Mouse (Mus musculus) fibroblast of lung, adult 2 months (primary cell): Measurements from ENCODE around the gene Cyp26c1.

Experiments used
- DNase-seq: peaks from one replicate; pipeline ENCODE4 v3.0.0-alpha.2; 2011; ENCODE audit warnings: low read depth

Cyp26c1 gene

DNA sequence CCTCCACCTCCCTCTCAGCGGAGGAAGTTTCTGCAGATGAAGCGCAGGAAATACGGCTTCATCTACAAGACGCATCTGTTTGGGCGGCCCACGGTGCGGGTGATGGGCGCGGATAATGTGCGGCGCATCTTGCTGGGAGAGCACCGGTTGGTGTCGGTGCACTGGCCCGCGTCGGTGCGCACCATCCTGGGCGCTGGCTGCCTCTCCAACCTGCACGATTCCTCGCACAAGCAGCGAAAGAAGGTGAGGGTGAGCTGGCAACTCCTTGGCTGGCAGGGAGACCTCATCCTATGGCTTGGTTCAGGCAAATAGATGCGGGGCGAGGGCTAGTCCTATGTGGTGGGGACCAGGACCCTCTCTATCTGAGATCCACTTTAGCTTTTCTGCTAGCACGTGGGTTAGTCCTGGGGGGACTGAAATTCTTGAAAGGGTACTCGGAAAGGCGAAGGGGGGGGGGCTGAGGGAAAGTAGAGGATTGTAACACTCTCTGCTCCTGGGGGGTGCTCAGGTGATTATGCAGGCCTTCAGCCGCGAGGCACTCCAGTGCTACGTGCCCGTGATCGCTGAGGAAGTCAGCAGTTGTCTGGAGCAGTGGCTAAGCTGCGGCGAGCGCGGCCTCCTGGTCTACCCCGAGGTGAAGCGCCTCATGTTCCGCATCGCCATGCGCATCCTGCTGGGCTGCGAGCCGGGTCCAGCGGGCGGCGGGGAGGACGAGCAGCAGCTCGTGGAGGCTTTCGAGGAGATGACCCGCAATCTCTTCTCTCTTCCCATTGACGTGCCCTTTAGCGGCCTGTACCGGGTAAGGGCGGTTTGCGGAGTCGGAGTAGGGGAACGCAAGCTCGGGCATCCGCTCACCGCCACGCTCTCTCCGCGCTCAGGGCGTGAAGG, 13.1 kb downstream of the Cyp26c1 start:
- no peak for DNase-seq

DNA sequence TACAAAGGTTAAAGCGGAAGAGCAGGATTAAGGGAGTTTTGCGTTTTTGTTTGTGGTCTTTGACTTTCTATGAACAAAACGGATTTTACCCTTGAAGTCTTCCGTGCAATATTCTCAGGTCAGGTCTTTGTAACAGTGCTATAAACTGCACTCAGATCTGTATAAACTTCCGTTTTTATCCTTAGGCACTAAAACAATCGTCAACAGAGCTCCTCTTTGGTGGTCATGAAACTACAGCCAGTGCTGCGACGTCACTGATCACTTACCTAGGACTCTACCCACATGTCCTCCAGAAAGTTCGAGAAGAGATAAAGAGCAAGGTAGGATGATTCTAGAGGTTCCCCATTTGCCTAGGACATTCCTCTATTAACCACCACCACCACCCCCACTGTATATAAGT, 14.3 kb downstream of the Cyp26c1 start:
- DNase-seq, result no peak

DNA sequence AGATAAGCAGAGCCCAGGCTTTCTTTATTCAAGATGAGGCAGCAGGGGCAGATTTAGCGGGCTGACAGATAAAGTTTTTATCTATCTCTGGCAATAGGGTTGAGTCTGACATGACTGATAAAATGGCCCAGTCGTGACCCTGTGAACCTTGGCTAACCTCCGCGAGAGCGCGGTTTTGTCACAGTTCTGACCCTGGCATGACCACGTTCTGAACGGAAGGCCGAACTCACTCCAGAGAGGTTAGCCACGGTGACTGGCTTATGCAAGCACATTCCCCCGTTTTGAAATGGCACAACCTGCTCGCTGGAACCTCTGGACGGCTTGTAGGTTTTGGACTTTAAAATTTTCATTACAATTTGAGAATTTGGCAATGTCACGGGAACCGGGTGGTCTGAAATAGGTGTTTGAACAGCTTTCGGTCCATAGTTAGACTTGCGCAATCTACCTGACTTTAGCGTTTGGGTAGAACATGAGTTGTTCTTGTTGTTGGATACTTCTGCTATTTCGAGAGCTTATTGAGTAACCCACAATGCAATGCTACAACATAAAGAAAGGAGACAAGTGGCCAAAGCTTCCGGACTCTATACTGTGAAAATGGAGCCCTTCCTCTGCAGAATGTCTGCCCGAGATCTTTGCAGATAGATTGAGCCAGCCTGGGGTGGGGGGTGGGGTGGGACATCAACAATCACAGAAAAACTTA, 17.1 kb downstream of the Cyp26c1 start:
- no peak for DNase-seq

DNA sequence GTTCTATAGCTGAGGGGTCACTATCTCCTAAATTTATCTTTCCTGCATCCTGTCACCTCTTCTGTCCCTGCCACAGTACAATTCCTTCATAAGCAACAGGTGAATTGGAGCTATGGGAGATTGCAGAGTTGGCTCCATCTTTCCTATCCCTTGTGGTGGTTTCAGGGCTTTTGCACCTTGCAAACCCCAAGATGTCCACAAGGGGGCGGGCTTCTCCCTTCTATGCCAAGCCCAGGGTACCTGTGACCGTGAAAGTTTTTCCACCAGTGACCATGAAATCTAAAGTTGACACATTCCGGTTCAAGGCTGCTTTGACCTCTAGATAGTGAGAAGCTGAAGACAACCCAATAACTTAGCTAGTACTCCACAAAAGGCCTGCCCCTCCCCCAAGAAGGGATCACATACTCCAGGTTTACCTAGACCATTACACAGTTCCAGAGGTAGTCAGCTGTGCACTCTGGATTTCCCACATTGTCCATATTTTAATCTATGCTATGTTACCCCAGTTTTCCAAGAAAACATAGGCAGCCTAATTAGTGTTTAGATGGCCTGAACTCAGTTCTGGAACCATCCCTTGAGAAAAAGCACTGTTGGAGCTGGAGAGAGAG, 18.6 kb downstream of the Cyp26c1 start:
- DNase-seq, result no peak

DNA sequence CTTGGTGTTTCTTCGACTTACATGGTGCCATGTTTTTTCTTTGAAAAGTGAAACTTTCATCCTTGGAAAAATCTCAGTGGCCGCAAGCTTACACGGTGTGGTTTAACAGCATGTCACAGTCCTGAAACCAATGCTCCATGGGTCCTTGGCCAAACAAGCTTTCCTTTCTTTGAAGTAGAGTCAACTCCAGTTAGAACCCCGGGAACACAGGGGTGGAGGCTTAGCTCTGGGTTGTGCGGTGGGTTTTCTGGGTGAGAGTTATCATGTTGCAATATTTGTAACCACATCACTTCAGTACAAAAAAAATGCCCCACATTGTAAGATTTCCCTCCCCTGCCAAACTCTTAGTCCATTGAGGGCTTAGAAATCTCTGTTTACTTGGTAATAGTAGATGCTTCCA, 20.3 kb downstream of the Cyp26c1 start:
- no peak for DNase-seq

DNA sequence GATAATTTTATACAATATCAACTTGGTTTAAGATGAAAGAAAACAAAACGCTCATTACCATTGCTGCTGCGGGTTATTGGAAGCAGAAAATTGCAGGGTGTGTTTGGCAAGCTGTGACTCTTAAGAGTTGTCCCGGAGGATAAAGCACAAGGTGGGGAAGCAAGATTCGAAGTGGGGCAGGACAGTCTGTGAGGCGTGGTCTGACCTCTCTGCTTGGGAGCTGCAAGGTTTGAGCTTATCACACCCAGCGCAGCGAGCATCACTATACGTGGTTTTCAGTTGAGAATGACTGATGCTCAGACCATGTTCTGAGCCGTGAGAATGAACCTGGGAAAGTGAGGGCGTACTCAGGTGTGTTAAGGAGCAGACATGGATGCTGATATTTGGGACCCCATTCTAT, 29.3 kb downstream of the Cyp26c1 start:
- DNase-seq, result no peak

DNA sequence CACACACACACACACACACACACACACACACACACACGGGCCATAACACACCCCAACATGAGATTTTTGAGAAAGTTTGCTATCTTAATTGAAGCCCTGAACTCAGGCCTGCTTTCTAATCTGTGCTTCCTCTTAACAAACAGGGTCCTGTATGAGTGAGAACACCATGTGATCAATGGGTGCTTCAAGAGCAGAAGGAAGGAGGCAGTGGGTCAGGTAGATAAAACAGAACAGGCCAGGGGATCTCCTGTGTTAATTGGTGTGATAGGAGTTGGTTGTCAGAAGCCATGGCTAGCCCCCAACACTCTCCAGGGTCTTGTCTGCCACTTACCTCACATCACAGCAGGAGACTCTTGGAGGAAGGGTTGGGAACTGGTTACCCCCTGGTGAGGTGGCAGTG, 30.6 kb downstream of the Cyp26c1 start:
- DNase-seq, result no peak

DNA sequence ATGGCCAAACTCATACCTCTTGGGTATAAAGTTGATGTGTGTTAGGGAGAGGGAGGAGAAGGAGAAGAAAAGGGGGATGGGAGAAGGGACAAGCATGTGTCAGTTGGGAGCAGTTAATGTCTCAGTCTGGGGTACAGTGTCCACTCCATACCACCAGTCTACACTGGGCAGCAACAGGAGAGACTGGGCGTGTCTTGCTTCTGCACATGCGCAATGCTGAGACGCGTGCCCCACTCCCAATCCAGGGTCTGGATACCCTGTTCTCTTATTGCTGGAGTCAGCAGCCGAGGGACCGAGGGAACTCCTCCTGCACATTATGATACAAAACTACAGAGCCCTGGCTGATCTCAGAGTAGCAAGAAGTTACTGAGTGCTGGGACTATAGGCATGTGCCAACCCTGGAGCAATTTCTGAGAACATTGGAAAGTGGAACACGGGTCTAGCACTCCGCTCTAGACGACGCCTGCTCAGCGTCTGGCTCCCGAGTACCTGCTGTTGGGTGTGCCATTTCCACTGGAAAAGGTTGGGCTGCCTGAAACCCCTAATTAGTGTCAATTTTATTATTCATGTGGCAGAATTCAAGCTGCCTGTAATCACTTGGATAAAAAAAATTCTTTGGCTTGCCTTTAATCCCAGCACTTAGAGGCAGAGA, 31.3 kb downstream of the Cyp26c1 start:
- no peak for DNase-seq

DNA sequence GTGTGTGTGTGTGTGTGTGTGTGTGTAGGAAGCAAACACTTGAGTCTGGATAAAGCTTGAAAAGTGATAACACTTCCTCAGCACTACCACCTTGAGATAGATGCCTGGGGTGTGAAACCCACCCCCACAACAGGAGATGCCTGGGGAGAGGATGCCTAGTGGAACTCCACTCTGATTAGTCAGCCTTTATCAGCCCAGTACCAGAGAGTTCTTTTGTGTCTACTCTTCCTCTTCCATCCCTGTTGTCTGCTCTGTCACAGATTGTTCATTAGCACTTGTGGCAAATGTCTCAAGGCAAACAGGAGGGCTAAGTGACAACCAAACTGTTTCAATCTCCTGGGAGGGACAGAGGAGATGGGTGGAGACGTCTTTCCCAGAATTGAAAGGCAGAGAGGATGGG, 33.8 kb downstream of the Cyp26c1 start:
- DNase-seq, result no peak

DNA sequence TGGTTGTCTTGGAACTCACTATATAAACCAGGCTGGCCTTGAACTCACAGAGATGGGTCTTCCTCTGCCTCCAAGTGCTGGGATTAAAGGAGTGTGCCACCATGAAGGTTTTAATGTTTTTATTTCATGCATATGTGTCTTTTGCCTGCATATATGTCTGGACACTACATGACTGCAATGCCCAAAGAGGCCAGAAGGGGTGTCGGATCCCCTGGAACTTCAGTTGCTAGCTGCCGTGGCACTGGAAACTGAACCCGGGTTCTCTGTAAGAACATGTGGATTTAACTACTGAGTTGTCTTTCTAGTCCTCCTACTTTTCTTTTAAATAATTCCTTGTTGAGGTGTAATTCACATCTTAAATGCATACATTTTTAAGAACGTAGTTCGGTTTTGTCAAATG, 39.2 kb downstream of the Cyp26c1 start:
- no peak for DNase-seq

DNA sequence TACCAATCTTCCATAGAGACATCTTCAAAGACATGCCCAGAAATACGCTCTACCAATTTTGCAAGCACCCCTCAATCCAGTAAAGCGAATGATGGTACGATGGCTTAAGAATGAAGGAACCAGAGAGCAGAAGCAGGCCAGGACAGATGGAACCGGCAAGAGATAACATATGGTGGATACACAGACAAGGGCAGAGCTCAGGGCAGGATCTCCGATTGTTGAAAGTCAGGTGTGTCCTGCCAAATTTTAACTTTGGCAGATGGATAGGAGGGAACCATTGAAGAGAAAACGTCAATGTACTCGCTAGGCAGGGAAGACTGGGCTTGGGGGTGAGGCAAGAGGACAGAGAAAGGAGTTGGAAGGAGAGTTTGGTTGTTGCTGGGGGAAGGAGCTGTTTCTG, 41.2 kb downstream of the Cyp26c1 start:
- DNase-seq, result no peak

DNA sequence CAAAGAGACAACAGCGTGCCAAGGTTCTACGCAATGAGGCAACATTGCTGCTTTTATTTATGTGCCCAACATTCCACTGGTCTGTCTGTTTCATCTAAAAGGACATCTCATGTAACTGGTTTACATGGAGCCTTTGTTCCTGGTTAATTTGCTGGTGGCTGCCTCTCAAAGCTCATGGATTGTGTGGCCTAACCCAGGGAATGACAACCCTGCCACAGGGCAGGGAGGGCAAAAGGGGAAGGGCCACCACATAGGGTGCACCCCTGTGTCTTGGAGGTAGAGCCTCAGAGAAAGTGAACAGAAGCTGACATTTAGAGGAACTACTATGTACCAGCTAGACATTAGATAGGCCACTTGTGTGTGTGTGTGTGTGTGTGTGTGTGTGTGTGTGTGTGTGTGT, 42.0 kb downstream of the Cyp26c1 start:
- no peak for DNase-seq

DNA sequence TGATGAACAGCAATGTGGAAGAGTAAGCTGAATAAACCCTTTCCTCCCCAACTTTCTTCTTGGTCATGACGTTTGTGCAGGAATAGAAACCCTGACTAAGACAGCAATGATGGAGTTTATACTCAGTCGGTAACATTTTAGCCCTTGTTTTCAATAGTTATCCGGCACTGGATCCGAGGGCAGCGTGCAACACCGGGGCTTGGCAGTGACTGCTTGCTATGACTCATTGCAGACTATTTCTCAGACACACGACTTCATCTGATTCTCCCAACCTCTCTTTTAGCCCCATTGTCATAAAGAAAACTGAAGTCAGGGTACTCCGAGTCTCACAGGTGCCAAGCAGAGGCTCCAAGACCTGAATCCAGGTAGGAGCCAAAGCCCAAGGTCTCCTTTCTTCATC, 50.0 kb downstream of the Cyp26c1 start:
- DNase-seq, result no peak

DNA sequence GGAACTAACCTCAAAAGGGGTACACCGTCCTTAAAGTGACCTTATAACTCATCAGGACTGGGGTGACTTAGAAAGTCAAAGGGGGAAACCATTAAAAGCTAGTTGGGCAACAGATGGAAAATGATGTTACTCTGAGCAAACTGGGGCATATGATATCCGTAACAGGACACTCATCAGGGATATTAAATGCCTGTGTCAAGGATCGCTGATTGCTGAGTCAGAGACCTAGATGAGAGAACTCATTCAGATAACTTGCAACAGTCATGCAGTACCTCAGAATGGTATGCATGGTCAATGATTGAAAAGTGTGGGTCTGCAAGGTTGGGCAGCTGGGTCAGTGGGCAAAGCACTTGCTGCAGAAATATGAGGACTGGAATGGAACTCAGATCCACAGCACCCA, 53.2 kb downstream of the Cyp26c1 start:
- DNase-seq, result no peak

DNA sequence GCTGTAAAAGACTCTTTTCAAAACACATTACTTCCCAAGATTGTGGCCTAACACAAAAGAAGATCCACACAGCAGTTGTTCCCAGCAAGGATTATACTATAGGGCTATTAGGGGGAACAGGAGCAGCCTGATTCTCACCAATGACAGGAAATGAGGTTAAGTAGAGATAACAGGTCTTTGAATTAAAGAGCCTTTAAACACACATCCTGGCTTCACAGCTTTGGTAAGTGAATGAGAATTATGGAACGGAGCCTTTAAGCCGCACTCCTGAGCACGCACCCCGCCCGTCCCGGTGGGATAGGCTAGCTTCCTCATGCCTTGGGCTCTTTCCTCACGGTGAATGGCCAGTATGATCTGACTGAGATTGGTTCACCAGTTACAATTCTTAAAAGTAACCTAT, 54.7 kb downstream of the Cyp26c1 start:
- no peak for DNase-seq
